Mouse (Mus musculus): ENCODE data around the gene Foxn1. TPM values are rescaled to one million over a fixed set of nuclear protein-coding genes. Genes with fewer than 3 reads are reported as not detected.

Gene Foxn1
- polyA plus RNA-seq, 1 experiment from 2014 or later = 0.04 TPM

- no peak overlapping the region for H3K4me2 ChIP-seq (ENCODE audit: low read depth, severe bottlenecking)
Observed at GRCm38 (mm10) chr11:78337040-78337439, 49.3 kb downstream of the Foxn1 start.

GRCm38 (mm10) chr11:78333992-78334391, 52.4 kb downstream of the Foxn1 start:
- H3K27me3 ChIP-seq (ENCODE audit: control insufficient read depth, insufficient read depth, low read length) = no peaks in the 10 kb centered on the region
- DNase-seq (ENCODE audit: low spot score) = no peak
- no peak overlapping the region for H3K4me2 ChIP-seq (ENCODE audit: low read depth, severe bottlenecking)
- no peaks in the 10 kb centered on the region for H3K9me3 ChIP-seq (ENCODE audit: control insufficient read depth, low read length)
- peaks cover 8% of the 10 kb centered on the region; the same call in 1 of the 2 replicates for H3K36me3 ChIP-seq (ENCODE audit: control insufficient read depth, insufficient read depth, low read length)
- no peak overlapping the region for H3K27ac ChIP-seq (replicated peaks; ENCODE audit: low read depth, low read length)
- no peak overlapping the region for H3K9ac ChIP-seq (ENCODE audit: low read length)
- H3K4me3 ChIP-seq (ENCODE audit: low read depth, low read length) = no peak overlapping the region
- ATAC-seq (ENCODE audit: insufficient number of reproducible peaks, low FRiP score, low TSS enrichment, low read depth) = no peak
- 94% methylated on average over 5 of the region's 5 CpGs for WGBS
- no peaks in the 10 kb centered on the region for H3K4me1 ChIP-seq (ENCODE audit: control insufficient read depth, insufficient read depth, low read length)

More at GRCm38 (mm10) chr11:78337040-78337439, 49.3 kb downstream of the Foxn1 start:
- Histone ChIP-seq H3K27me3 (ENCODE audit: control insufficient read depth, insufficient read depth, low read length) (no peaks in the 10 kb centered on the region), H3K27ac (replicated peaks; ENCODE audit: low read depth, low read length) (no peak overlapping the region), H3K4me3 (ENCODE audit: low read depth, low read length) (no peak overlapping the region), H3K4me1 (ENCODE audit: control insufficient read depth, insufficient read depth, low read length) (no peaks in the 10 kb centered on the region), H3K9me3 (ENCODE audit: control insufficient read depth, low read length) (no peaks in the 10 kb centered on the region), H3K9ac (ENCODE audit: low read length) (no peak overlapping the region), H3K36me3 (ENCODE audit: control insufficient read depth, insufficient read depth, low read length) (peaks cover 10% of the 10 kb centered on the region; the same call in 1 of the 2 replicates)
- ATAC-seq (ENCODE audit: insufficient number of reproducible peaks, low FRiP score, low TSS enrichment, low read depth) (no peak), DNase-seq (ENCODE audit: low spot score) (no peak)
- 93% methylated on average over 8 of the region's 8 CpGs for WGBS

GRCm38 (mm10) chr11:78332676-78333075, 53.7 kb downstream of the Foxn1 start:
- H3K4me1 ChIP-seq (ENCODE audit: control insufficient read depth, insufficient read depth, low read length) = no peaks in the 10 kb centered on the region
- no peak overlapping the region for H3K4me3 ChIP-seq (ENCODE audit: low read depth, low read length)
- H3K36me3 ChIP-seq (ENCODE audit: control insufficient read depth, insufficient read depth, low read length) = peaks cover 8% of the 10 kb centered on the region; the same call in 1 of the 2 replicates
- WGBS = 94% methylated on average over 12 of the region's 12 CpGs
- no peaks in the 10 kb centered on the region for H3K27me3 ChIP-seq (ENCODE audit: control insufficient read depth, insufficient read depth, low read length)
- no peak overlapping the region for H3K4me2 ChIP-seq (ENCODE audit: low read depth, severe bottlenecking)
- no peak overlapping the region for H3K9ac ChIP-seq (ENCODE audit: low read length)
- no peaks in the 10 kb centered on the region for H3K9me3 ChIP-seq (ENCODE audit: control insufficient read depth, low read length)
- no peak for DNase-seq (ENCODE audit: low spot score)
- no peak for ATAC-seq (ENCODE audit: insufficient number of reproducible peaks, low FRiP score, low TSS enrichment, low read depth)
- H3K27ac ChIP-seq (replicated peaks; ENCODE audit: low read depth, low read length) = no peak overlapping the region

- H3K4me1 ChIP-seq (ENCODE audit: control insufficient read depth, insufficient read depth, low read length) = no peaks in the 10 kb centered on the region
- H3K4me3 ChIP-seq (ENCODE audit: low read depth, low read length) = peak overlapping the region; percentile 94
- H3K9ac ChIP-seq (ENCODE audit: low read length) = peak overlapping the region; percentile 81
- 1% methylated on average over 41 of the region's 41 CpGs for WGBS
- ATAC-seq (ENCODE audit: insufficient number of reproducible peaks, low FRiP score, low TSS enrichment, low read depth) (peak; percentile 31; the same call in 1 of the 2 replicates), DNase-seq (ENCODE audit: low spot score) (no peak)
- no peaks in the 10 kb centered on the region for H3K9me3 ChIP-seq (ENCODE audit: control insufficient read depth, low read length)
- peak overlapping the region; percentile 95 for H3K4me2 ChIP-seq (ENCODE audit: low read depth, severe bottlenecking)
- no peak overlapping the region for H3K27ac ChIP-seq (replicated peaks; ENCODE audit: low read depth, low read length)
- no peaks in the 10 kb centered on the region for H3K27me3 ChIP-seq (ENCODE audit: control insufficient read depth, insufficient read depth, low read length)
- peaks cover 4% of the 10 kb centered on the region; the same call in 1 of the 2 replicates for H3K36me3 ChIP-seq (ENCODE audit: control insufficient read depth, insufficient read depth, low read length)
Observed at GRCm38 (mm10) chr11:78328512-78329056, 57.8 kb downstream of the Foxn1 start.

GRCm38 (mm10) chr11:78327634-78328511, 58.5 kb downstream of the Foxn1 start, which contains the start of gene Pigs:
Gene Pigs (plus strand): TSS chr11:78328415.
- peak; percentile 94 for ATAC-seq (ENCODE audit: insufficient number of reproducible peaks, low FRiP score, low TSS enrichment, low read depth)
- peak within 1 kb of the TSS; percentile 95 for H3K4me2 ChIP-seq (ENCODE audit: low read depth, severe bottlenecking)
- H3K9me3 ChIP-seq (ENCODE audit: control insufficient read depth, low read length) = no peaks in the 10 kb centered on the region
- peak within 1 kb of the TSS; percentile 81 for H3K9ac ChIP-seq (ENCODE audit: low read length)
- H3K36me3 ChIP-seq (ENCODE audit: control insufficient read depth, insufficient read depth, low read length) = no peaks in the 10 kb centered on the region; the same call in 1 of the 2 replicates
- 14% methylated on average over 37 of the region's 37 CpGs for whole genome bisulfite sequencing
- no peaks in the 10 kb centered on the region for H3K27me3 ChIP-seq (ENCODE audit: control insufficient read depth, insufficient read depth, low read length)
- peak; percentile 99 for DNase-seq (ENCODE audit: low spot score)
- no peak within 1 kb of the TSS for H3K27ac ChIP-seq (replicated peaks; ENCODE audit: low read depth, low read length)
- H3K4me1 ChIP-seq (ENCODE audit: control insufficient read depth, insufficient read depth, low read length) = peaks cover 1% of the 10 kb centered on the region; the same call in 1 of the 2 replicates
- peak within 1 kb of the TSS; percentile 94 for H3K4me3 ChIP-seq (ENCODE audit: low read depth, low read length)

GRCm38 (mm10) chr11:78327215-78327614, 59.1 kb downstream of the Foxn1 start:
- H3K9ac ChIP-seq (ENCODE audit: low read length) = no peak overlapping the region
- no peak overlapping the region for H3K4me2 ChIP-seq (ENCODE audit: low read depth, severe bottlenecking)
- WGBS = 90% methylated on average over 4 of the region's 4 CpGs
- H3K36me3 ChIP-seq (ENCODE audit: control insufficient read depth, insufficient read depth, low read length) = no peaks in the 10 kb centered on the region; the same call in 1 of the 2 replicates
- no peaks in the 10 kb centered on the region for H3K27me3 ChIP-seq (ENCODE audit: control insufficient read depth, insufficient read depth, low read length)
- H3K4me3 ChIP-seq (ENCODE audit: low read depth, low read length) = no peak overlapping the region
- no peaks in the 10 kb centered on the region for H3K9me3 ChIP-seq (ENCODE audit: control insufficient read depth, low read length)
- no peak overlapping the region for H3K27ac ChIP-seq (replicated peaks; ENCODE audit: low read depth, low read length)
- peaks cover 6% of the 10 kb centered on the region; the same call in 1 of the 2 replicates for H3K4me1 ChIP-seq (ENCODE audit: control insufficient read depth, insufficient read depth, low read length)
- DNase-seq (ENCODE audit: low spot score) = no peak
- ATAC-seq (ENCODE audit: insufficient number of reproducible peaks, low FRiP score, low TSS enrichment, low read depth) = no peak

GRCm38 (mm10) chr11:78324965-78325364, 61.4 kb downstream of the Foxn1 start:
- H3K9ac ChIP-seq (ENCODE audit: low read length) = no peak overlapping the region
- WGBS = 93% methylated on average over 12 of the region's 12 CpGs
- no peaks in the 10 kb centered on the region for H3K9me3 ChIP-seq (ENCODE audit: control insufficient read depth, low read length)
- no peak overlapping the region for H3K4me3 ChIP-seq (ENCODE audit: low read depth, low read length)
- H3K27me3 ChIP-seq (ENCODE audit: control insufficient read depth, insufficient read depth, low read length) = no peaks in the 10 kb centered on the region
- DNase-seq (ENCODE audit: low spot score) (no peak), ATAC-seq (ENCODE audit: insufficient number of reproducible peaks, low FRiP score, low TSS enrichment, low read depth) (no peak)
- H3K4me1 ChIP-seq (ENCODE audit: control insufficient read depth, insufficient read depth, low read length) = peaks cover 6% of the 10 kb centered on the region; the same call in 1 of the 2 replicates
- H3K27ac ChIP-seq (replicated peaks; ENCODE audit: low read depth, low read length) = no peak overlapping the region
- peaks cover 11% of the 10 kb centered on the region; the same call in 1 of the 2 replicates for H3K36me3 ChIP-seq (ENCODE audit: control insufficient read depth, insufficient read depth, low read length)
- no peak overlapping the region for H3K4me2 ChIP-seq (ENCODE audit: low read depth, severe bottlenecking)

GRCm38 (mm10) chr11:78324000-78324785, 62.2 kb downstream of the Foxn1 start:
- peaks cover 15% of the 10 kb centered on the region; the same call in 1 of the 2 replicates for H3K36me3 ChIP-seq (ENCODE audit: control insufficient read depth, insufficient read depth, low read length)
- WGBS = 81% methylated on average over 15 of the region's 15 CpGs
- ATAC-seq (ENCODE audit: insufficient number of reproducible peaks, low FRiP score, low TSS enrichment, low read depth) (no peak), DNase-seq (ENCODE audit: low spot score) (no peak)
- H3K9me3 ChIP-seq (ENCODE audit: control insufficient read depth, low read length) = no peaks in the 10 kb centered on the region
- H3K27ac ChIP-seq (replicated peaks; ENCODE audit: low read depth, low read length) = no peak overlapping the region
- no peak overlapping the region for H3K9ac ChIP-seq (ENCODE audit: low read length)
- no peaks in the 10 kb centered on the region for H3K27me3 ChIP-seq (ENCODE audit: control insufficient read depth, insufficient read depth, low read length)
- H3K4me1 ChIP-seq (ENCODE audit: control insufficient read depth, insufficient read depth, low read length) = peaks cover 6% of the 10 kb centered on the region; the same call in 1 of the 2 replicates
- no peak overlapping the region for H3K4me3 ChIP-seq (ENCODE audit: low read depth, low read length)
- H3K4me2 ChIP-seq (ENCODE audit: low read depth, severe bottlenecking) = no peak overlapping the region
